Mouse (Mus musculus) liver, embryonic 12.5 days (tissue): ENCODE data around the gene M1ap. TPM values are rescaled to one million over a fixed set of nuclear protein-coding genes. Genes with fewer than 3 reads are reported as not detected.

Experiments used
- ATAC-seq: fragments of 200-750 bp; cut with Nextera tagmentation; 2 replicates; pipeline ENCODE4 v1.8.0; 2017; ENCODE audit warnings: moderate number of reproducible peaks, mild to moderate bottlenecking, moderate library complexity
- H3K27ac ChIP-seq: fragments of 300-500 bp; sonication (generic); 2 replicates; pipeline ENCODE4 v1.5.1; 2016; ENCODE audit warnings: mild to moderate bottlenecking
- H3K27me3 ChIP-seq: fragments of 300-500 bp; sonication (generic); replicated peaks from 2 replicates; pipeline ENCODE4 v1.6.1; 2016; ENCODE audit warnings: mild to moderate bottlenecking, moderate library complexity
- H3K36me3 ChIP-seq: fragments of 300-500 bp; sonication (generic); 2 replicates; pipeline ENCODE4 v1.6.1; 2016; ENCODE audit warnings: mild to moderate bottlenecking, moderate library complexity
- H3K4me1 ChIP-seq: fragments of 300-500 bp; sonication (generic); 2 replicates; pipeline ENCODE4 v1.6.1; 2016
- H3K4me2 ChIP-seq: fragments of 300-500 bp; sonication (generic); 2 replicates; pipeline ENCODE4 v1.6.1; 2016; ENCODE audit warnings: mild to moderate bottlenecking, moderate library complexity
- H3K4me3 ChIP-seq: fragments of 300-500 bp; sonication (generic); 2 replicates; pipeline ENCODE4 v1.5.1; 2016; ENCODE audit warnings: mild to moderate bottlenecking, moderate library complexity
- H3K9ac ChIP-seq: fragments of 300-500 bp; sonication (generic); 2 replicates; pipeline ENCODE4 v1.6.1; 2016; ENCODE audit warnings: mild to moderate bottlenecking, moderate library complexity
- H3K9me3 ChIP-seq: fragments of 300-500 bp; sonication (generic); replicated peaks from 2 replicates; pipeline ENCODE4 v1.6.1; 2016; ENCODE audit warnings: mild to moderate bottlenecking, moderate library complexity
- WGBS: fragments of 180-500 bp; shearing (Covaris S2); methylation state at CpG from one replicate; pipeline ENCODE4 v1.1.7; 2016; ENCODE audit not compliant: insufficient replicate concordance; 5-methylcytosine and 5-hydroxymethylcytosine counted together
- polyA plus RNA-seq: library from polyadenylated mRNA; unstranded; fragments of >200 nt; fragmentation: Nextera tagmentation; extraction: Ambion mirVana; gene quantifications from 2 replicates; pipeline ENCODE4 v1.2.1, GENCODE M21; 2016

The M1ap gene
- polyA plus RNA-seq, 1 experiment from 2014 or later: 8.8 TPM

GRCm38 (mm10) chr6:83043561-83043960 lies 96.9 kb downstream of the M1ap start:
- no peak for ATAC-seq
- Histone ChIP-seq H3K9me3 (no peaks in the 10 kb centered on the region), H3K27ac (no peak overlapping the region; the same call in 1 of the 2 replicates), H3K4me1 (peaks cover 22% of the 10 kb centered on the region), H3K9ac (no peak overlapping the region), H3K36me3 (no peaks in the 10 kb centered on the region), H3K4me3 (no peak overlapping the region), H3K27me3 (no peaks in the 10 kb centered on the region), H3K4me2 (no peak overlapping the region)
- WGBS: 61% methylated on average over 6 of the region's 6 CpGs

- ATAC-seq: no peak
- peaks cover 18% of the 10 kb centered on the region for H3K4me1 ChIP-seq
- H3K27ac ChIP-seq: no peak overlapping the region; the same call in 1 of the 2 replicates
- no peaks in the 10 kb centered on the region for H3K36me3 ChIP-seq
- H3K27me3 ChIP-seq: no peaks in the 10 kb centered on the region
- no peak overlapping the region for H3K9ac ChIP-seq
- H3K9me3 ChIP-seq: no peaks in the 10 kb centered on the region
- H3K4me2 ChIP-seq: no peak overlapping the region
- H3K4me3 ChIP-seq: no peak overlapping the region
- WGBS: 87% methylated on average over 5 of the region's 5 CpGs
Observed at GRCm38 (mm10) chr6:83043993-83044392, 97.3 kb downstream of the M1ap start.

- Histone ChIP-seq H3K27ac (no peak overlapping the region), H3K4me2 (no peak overlapping the region), H3K27me3 (no peaks in the 10 kb centered on the region), H3K36me3 (no peaks in the 10 kb centered on the region), H3K9me3 (no peaks in the 10 kb centered on the region), H3K4me1 (peaks cover 15% of the 10 kb centered on the region), H3K4me3 (no peak overlapping the region), H3K9ac (no peak overlapping the region)
- WGBS: 66% methylated on average over 9 of the region's 9 CpGs
- ATAC-seq: no peak
Observed at GRCm38 (mm10) chr6:83044742-83045141, 98.0 kb downstream of the M1ap start.

- 0 out of 2 replicates have a peak overlapping the region, but pooled peaks have one; percentile 50 for H3K27ac ChIP-seq
Observed at GRCm38 (mm10) chr6:83049367-83049766, 102.7 kb downstream of the M1ap start.

GRCm38 (mm10) chr6:83053136-83053960 lies 106.6 kb downstream of the M1ap start:
- Histone ChIP-seq H3K9me3 (no peaks in the 10 kb centered on the region), H3K4me3 (peak overlapping the region; percentile 89), H3K36me3 (peaks cover 54% of the 10 kb centered on the region), H3K9ac (peak overlapping the region; percentile 96), H3K27ac (peak overlapping the region; percentile 94), H3K4me1 (peaks cover 56% of the 10 kb centered on the region), H3K27me3 (no peaks in the 10 kb centered on the region), H3K4me2 (peak overlapping the region; percentile 89)
- no peak for ATAC-seq
- 3% methylated on average over 26 of the region's 26 CpGs for WGBS

More at GRCm38 (mm10) chr6:83049367-83049766, 102.7 kb downstream of the M1ap start:
- peaks cover 37% of the 10 kb centered on the region for H3K4me1 ChIP-seq
- ATAC-seq: no peak
- no peak overlapping the region for H3K4me3 ChIP-seq
- no peaks in the 10 kb centered on the region for H3K9me3 ChIP-seq
- H3K4me2 ChIP-seq: no peak overlapping the region
- H3K36me3 ChIP-seq: peaks cover 27% of the 10 kb centered on the region
- 62% methylated on average over 10 of the region's 10 CpGs for WGBS
- no peak overlapping the region for H3K9ac ChIP-seq
- H3K27me3 ChIP-seq: no peaks in the 10 kb centered on the region

- H3K4me2 ChIP-seq: peak within 1 kb of the TSS; percentile 89
- H3K27me3 ChIP-seq: 0 out of 2 replicates have a peak, but pooled peaks cover under 1% of the 10 kb centered on the region
- H3K4me3 ChIP-seq: peak within 1 kb of the TSS; percentile 89
- H3K27ac ChIP-seq: peak within 1 kb of the TSS; percentile 94
- 1% methylated on average over 64 of the region's 64 CpGs for WGBS
- H3K9me3 ChIP-seq: no peaks in the 10 kb centered on the region
- H3K9ac ChIP-seq: peak within 1 kb of the TSS; percentile 96
- ATAC-seq: peak; percentile 95
- peaks cover 55% of the 10 kb centered on the region for H3K36me3 ChIP-seq
- peaks cover 56% of the 10 kb centered on the region for H3K4me1 ChIP-seq
Observed at GRCm38 (mm10) chr6:83054074-83054851, 107.6 kb downstream of the M1ap start, which contains the start of gene Aup1. Gene Aup1 (plus strand): TSS chr6:83054521.

GRCm38 (mm10) chr6:83054871-83055431 lies 108.2 kb downstream of the M1ap start, which contains the start of gene Htra2:
Gene Htra2 (minus strand): TSS chr6:83055273.
- Histone ChIP-seq H3K4me1 (peaks cover 54% of the 10 kb centered on the region), H3K27me3 (0 out of 2 replicates have a peak, but pooled peaks cover 7% of the 10 kb centered on the region), H3K4me3 (peak within 1 kb of the TSS; percentile 89), H3K4me2 (peak within 1 kb of the TSS; percentile 89), H3K9me3 (no peaks in the 10 kb centered on the region), H3K36me3 (peaks cover 55% of the 10 kb centered on the region), H3K9ac (peak within 1 kb of the TSS; percentile 96), H3K27ac (peak within 1 kb of the TSS; percentile 94)
- 2% methylated on average over 50 of the region's 50 CpGs for WGBS
- peak; percentile 13 for ATAC-seq

GRCm38 (mm10) chr6:83057790-83058189 lies 111.1 kb downstream of the M1ap start, which contains the start of gene Dqx1:
Gene Dqx1 (plus strand): TSS chr6:83057844.
- WGBS: 75% methylated on average over 3 of the region's 3 CpGs
- Histone ChIP-seq H3K9me3 (no peaks in the 10 kb centered on the region), H3K4me2 (peak within 1 kb of the TSS; percentile 89), H3K27me3 (peaks cover 35% of the 10 kb centered on the region), H3K27ac (peak within 1 kb of the TSS; percentile 49), H3K4me3 (peak within 1 kb of the TSS; percentile 89), H3K9ac (peak within 1 kb of the TSS; percentile 14; the same call in 1 of the 2 replicates), H3K36me3 (peaks cover 28% of the 10 kb centered on the region), H3K4me1 (peaks cover 35% of the 10 kb centered on the region)
- ATAC-seq: no peak

- H3K27ac ChIP-seq: no peak overlapping the region
- H3K4me2 ChIP-seq: peak overlapping the region; percentile 41
- no peak overlapping the region for H3K4me3 ChIP-seq
- peaks cover 44% of the 10 kb centered on the region for H3K27me3 ChIP-seq
- 77% methylated on average over 2 of the region's 2 CpGs for WGBS
- peaks cover 28% of the 10 kb centered on the region for H3K36me3 ChIP-seq
- no peaks in the 10 kb centered on the region for H3K9me3 ChIP-seq
- H3K9ac ChIP-seq: peak overlapping the region; percentile 14; the same call in 1 of the 2 replicates
- ATAC-seq: no peak
- peaks cover 29% of the 10 kb centered on the region for H3K4me1 ChIP-seq
Observed at GRCm38 (mm10) chr6:83058725-83059124, 112.0 kb downstream of the M1ap start.

- WGBS: 39% methylated on average over 8 of the region's 8 CpGs
- Histone ChIP-seq H3K9ac (no peak overlapping the region), H3K4me2 (no peak overlapping the region), H3K4me3 (no peak overlapping the region), H3K4me1 (peaks cover 27% of the 10 kb centered on the region), H3K36me3 (no peaks in the 10 kb centered on the region), H3K9me3 (no peaks in the 10 kb centered on the region), H3K27ac (no peak overlapping the region), H3K27me3 (peaks cover 100% of the 10 kb centered on the region)
- no peak for ATAC-seq
Observed at GRCm38 (mm10) chr6:83065995-83066394, 119.3 kb downstream of the M1ap start.

- no peak overlapping the region for H3K27ac ChIP-seq
- no peak overlapping the region for H3K4me3 ChIP-seq
- ATAC-seq: no peak
- H3K9me3 ChIP-seq: no peaks in the 10 kb centered on the region
- peaks cover 32% of the 10 kb centered on the region for H3K4me1 ChIP-seq
- H3K36me3 ChIP-seq: no peaks in the 10 kb centered on the region
- peaks cover 100% of the 10 kb centered on the region for H3K27me3 ChIP-seq
- H3K4me2 ChIP-seq: no peak overlapping the region
- WGBS: 27% methylated on average over 6 of the region's 6 CpGs
- no peak overlapping the region for H3K9ac ChIP-seq
Observed at GRCm38 (mm10) chr6:83066441-83066840, 119.7 kb downstream of the M1ap start.
